Mouse (Mus musculus) layer of hippocampus, adult 2 months (tissue): ENCODE results near the gene Slc27a3. TPM values are rescaled to one million over a fixed set of nuclear protein-coding genes. Genes with fewer than 3 reads are reported as not detected.

ENCODE experiments used
- DNase-seq, 2 experiments: peaks; one replicate each; pipeline ENCODE4 v3.0.0; 2022; ENCODE audit warnings: low spot score in 2 of 2
- H3K27ac ChIP-seq: fragments of 200-600 bp; 2 replicates; pipeline ENCODE4 v1.8.1; 2022
- H3K4me3 ChIP-seq: fragments of 200-600 bp; 2 replicates; pipeline ENCODE4 v1.8.1; 2022; ENCODE audit warnings: mild to moderate bottlenecking
- CTCF ChIP-seq: fragments of 200-600 bp; conservative IDR thresholded peaks from 2 replicates; pipeline ENCODE4 v1.8.1; 2022; ENCODE audit warnings: antibody characterized with exemption, mild to moderate bottlenecking, moderate library complexity
- total RNA-seq, 2 experiments: library from RNA; stranded (reverse); gene quantifications; 2 replicates each; pipeline ENCODE4 v1.2.3; 2021

Gene Slc27a3
- total RNA-seq, 2 experiments from 2014 or later = 15.0 to 17.2 TPM

DNA sequence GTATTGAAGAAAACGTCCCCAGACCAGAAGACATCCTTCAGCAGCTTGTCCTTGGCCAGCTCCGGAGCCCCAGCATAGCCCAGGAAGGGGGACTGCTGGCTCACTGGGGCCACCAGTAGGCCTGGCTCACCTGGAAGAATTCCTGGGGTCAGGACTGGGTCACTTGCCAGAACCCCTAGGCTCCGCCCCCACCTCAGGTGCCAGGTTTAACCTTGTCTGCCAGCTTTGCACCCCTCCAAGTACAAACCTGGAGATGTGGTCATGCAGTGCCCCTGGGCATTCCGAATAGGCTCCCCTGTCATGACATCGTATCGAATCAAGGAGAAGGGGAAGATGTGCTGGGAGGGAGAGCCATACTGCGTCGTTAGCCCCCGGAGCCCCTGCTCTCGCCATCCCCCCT is 2.9 kb downstream of the Slc27a3 start:
- TF ChIP-seq CTCF = no peak
- Histone ChIP-seq H3K27ac (peak overlapping the region; percentile 84), H3K4me3 (peak overlapping the region; percentile 16; the same call in 1 of the 2 replicates)
- DNase-seq = no peak

DNA sequence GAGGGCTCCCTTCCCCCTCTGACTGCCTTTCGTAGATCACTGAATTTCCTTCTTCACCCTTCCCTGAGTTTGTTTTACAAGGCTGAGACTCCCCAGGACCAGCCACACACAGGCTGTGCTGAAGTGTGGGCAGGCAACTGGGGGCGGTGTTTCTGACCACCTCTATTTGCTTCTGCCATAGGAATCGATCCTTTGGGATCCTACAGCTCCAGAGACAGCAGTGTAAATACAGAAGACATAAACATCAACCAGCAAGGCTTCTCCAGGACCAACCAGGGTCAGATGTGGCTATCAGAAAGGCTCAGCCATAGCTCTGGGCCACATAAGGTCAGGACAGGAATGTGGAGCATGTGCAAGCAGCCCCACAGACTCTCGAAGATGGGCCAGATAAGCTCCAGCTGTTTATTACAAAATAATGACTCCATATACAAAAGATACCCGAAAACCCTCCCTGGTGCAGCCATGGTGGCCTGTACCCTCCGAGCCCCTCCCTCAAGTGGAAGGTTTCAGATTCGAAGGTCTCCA is 4.8 kb downstream of the Slc27a3 start:
- DNase-seq = no peak
- no peak for TF ChIP-seq CTCF
- Histone ChIP-seq H3K4me3 (no peak overlapping the region), H3K27ac (peak overlapping the region; percentile 71)

DNA sequence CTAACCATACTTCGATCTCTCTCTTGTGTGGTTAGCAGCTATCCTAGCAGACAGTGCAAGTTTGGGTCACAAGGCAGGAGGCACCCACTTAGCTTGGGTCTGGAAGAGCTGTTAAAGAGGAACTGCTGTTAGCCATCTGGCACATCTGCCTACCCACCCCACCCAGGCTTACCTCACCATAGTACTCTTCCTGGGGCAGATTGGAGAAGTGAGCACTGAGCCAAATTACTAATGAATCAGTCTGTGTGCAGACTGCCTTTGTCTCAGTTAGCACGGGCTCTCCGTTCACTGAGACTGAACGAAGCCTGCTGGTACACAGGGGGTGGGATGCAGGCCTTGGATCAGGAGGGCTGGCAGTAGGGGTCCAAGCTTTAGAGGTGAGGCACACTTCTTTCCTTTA is 6.0 kb downstream of the Slc27a3 start:
- no peak overlapping the region for H3K4me3 ChIP-seq
- TF ChIP-seq CTCF = no peak
- H3K27ac ChIP-seq = peak overlapping the region; percentile 71
- DNase-seq = peak; percentile 39 to 59

DNA sequence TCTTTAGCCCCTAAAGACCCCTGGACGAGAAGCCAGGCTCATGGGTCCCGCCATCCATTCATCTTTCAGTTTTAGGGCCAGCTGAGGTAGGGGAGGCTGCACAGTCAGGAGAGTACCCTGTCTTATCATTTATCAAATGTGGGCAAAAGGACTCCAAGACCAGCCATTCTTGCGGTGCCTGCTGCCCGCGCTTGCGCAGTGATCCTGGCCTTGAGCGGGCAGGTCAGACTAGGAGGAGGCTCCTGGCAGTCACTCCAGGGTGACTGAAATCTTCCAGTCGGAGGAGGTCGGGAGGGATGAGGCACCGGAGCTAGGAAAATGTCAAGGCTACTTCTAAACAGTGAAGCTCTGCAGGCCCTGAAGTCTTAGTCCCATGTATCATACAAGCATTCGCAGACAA is 8.0 kb downstream of the Slc27a3 start:
- Histone ChIP-seq H3K4me3 (no peak overlapping the region), H3K27ac (no peak overlapping the region)
- TF ChIP-seq CTCF = no peak
- DNase-seq = no peak

DNA sequence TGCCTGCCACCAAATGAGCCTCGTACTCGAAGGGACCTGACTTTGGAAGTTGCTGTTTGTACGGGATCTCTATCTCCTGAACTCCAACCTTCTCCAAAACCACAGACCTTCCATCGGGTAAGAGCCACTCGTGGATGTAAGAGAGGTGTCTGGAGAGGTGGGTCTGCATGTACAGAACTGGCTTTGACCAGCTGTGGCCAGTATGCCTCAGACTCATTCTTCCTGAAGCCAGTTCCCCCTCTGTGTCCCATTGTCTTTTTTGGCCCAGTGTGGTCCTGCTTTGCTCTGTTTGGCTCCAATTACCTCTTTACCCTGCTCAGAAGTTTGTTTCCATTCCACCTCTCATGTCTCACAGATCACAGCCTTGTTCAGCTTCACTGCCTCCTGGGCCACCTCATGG is 11.2 kb downstream of the Slc27a3 start:
- TF ChIP-seq CTCF = no peak
- no peak for DNase-seq
- H3K4me3 ChIP-seq = no peak overlapping the region
- no peak overlapping the region for H3K27ac ChIP-seq

DNA sequence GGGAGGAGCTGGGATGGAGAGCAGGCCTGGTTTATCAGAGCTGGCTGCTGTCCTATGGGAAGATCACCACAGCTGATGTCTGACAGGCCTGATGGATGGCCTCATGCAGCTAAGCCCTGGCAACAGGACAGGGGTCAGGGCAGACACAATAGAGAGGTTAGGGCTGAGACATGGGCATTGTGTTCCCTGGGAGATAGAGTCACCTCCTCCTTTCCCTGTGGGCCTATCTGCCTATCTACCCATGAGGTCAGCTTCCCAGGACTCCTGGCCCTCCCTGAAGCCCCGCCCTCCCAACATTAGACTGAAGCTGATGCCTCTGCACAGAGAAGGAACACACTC is 13.5 kb downstream of the Slc27a3 start:
- no peak overlapping the region for H3K27ac ChIP-seq
- DNase-seq = no peak
- no peak for TF ChIP-seq CTCF
- H3K4me3 ChIP-seq = no peak overlapping the region

DNA sequence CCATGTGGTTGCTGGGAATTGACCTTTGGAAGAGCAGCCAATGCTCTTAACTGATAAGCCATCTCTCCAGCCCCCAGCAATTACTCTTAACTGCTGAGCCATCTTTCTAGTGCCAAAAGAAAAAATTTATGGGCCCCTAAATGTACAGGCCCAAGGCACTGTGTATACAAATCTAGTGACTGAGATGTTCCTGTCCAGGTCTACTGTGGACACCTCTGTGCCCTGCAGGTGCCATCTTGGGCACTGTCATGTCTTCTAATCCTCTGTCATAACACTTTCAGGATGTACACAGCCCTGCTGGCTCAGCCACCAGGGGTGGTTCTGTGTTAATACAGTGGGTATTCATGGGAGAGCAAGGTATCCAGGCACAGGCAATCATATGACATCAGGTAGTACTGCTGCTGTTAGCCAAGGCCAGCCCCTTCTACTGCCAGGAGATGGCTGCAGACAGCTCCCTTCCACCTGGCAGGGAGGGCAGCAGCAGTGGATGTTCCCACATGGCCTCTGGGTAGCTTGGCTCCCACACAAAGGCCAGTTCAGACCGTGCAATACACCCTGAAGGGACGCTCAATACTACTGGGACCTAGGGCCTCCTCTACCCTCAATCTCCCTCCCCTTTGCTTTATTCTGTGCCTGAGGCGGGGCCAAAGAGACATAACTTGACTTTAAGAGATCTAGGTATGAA is 14.0 kb downstream of the Slc27a3 start:
- no peak for TF ChIP-seq CTCF
- Histone ChIP-seq H3K4me3 (no peak overlapping the region), H3K27ac (no peak overlapping the region)
- DNase-seq = no peak

DNA sequence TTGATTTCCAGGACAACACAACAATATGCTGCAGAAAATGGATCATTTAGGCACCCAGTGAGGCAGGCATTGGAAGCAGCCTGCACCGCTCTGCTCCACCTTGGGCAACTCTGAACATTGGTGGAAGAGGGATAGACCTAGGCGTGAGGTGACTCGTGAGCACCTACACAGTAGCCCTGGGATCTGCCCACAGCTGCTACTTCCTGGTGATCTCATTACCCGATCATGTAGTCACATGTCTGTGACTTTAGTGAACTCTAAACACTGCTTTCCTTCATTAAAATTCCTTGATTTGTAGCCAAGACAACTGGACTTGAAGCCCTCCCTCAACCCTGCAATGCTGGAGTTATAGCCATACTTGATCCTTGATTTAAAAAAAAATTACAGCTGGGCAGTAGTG is 15.4 kb downstream of the Slc27a3 start:
- no peak for TF ChIP-seq CTCF
- H3K4me3 ChIP-seq = no peak overlapping the region
- no peak overlapping the region for H3K27ac ChIP-seq

DNA sequence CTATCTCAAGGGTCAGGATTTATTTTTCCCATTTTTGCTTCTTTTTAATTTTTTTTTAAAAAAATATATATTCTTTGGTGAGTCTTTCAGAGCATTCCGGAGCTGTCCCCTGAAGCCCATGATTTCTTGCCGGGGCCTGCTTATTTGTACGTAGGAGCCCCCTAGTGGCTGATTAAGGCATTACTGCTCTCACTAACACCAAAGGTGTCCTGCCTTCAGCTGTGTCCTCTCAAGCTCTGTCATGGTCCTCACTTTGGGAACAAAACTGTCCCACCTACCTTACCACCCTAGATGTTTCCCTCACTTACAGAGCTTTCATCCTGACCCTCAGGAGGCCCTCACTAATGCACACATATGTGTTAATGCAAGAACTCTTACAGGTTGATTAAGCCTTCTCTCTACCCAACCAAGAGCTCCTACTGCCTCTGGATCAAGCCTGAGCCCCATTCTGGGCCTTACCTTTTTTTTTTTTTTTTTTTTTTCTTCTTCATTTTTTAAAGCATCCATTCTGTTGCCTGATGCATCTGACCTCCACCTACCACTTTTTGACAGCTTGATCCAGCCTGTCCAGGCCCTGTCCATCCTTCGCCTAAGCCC is 16.2 kb downstream of the Slc27a3 start:
- peak; percentile 96 for TF ChIP-seq CTCF
- H3K27ac ChIP-seq = no peak overlapping the region
- peak; percentile 72 to 91 for DNase-seq
- H3K4me3 ChIP-seq = no peak overlapping the region

More for the DNA sequence above, 15.4 kb downstream of the Slc27a3 start:
- DNase-seq = no peak

DNA sequence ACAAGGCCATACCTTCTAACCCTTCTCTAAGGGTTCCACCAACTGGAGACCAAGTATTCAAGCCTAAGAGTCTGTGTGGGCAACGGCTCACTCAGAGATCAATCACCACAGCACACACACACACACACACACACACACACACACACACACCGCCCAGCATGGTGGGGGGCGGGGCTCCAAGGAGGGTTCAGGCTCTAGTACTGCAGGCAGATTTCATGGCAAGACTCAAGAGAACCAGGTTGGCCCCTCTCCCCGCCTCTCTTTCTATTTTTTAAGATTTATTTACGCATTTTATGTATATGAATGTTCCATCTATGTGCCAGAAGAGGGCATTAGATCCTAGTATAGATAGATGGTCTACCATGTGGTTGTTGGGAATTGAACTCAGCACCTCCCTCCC is 16.9 kb downstream of the Slc27a3 start:
- no peak overlapping the region for H3K27ac ChIP-seq
- no peak for TF ChIP-seq CTCF
- no peak for DNase-seq
- H3K4me3 ChIP-seq = no peak overlapping the region

DNA sequence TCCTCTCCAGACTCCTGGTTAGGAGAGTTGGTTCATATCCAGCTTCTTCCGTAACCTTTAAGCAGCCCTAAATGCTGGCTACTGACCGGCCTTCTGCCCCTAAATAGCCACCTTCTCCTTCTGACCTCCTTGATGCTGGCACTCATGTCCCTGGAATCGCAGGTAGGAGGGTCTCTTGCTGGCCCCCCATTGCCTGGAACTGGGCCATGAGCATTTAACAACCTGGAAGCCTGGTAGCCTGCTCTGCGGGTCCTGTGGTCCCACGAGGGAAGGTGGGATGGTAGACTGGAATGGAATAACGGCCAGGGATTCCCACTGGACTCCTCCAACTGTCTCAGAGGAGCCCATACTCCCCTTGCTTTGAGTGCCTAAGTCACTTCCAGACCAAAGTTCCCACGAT is 17.9 kb downstream of the Slc27a3 start:
- no peak for TF ChIP-seq CTCF
- no peak overlapping the region for H3K4me3 ChIP-seq
- H3K27ac ChIP-seq = no peak overlapping the region
- no peak for DNase-seq

DNA sequence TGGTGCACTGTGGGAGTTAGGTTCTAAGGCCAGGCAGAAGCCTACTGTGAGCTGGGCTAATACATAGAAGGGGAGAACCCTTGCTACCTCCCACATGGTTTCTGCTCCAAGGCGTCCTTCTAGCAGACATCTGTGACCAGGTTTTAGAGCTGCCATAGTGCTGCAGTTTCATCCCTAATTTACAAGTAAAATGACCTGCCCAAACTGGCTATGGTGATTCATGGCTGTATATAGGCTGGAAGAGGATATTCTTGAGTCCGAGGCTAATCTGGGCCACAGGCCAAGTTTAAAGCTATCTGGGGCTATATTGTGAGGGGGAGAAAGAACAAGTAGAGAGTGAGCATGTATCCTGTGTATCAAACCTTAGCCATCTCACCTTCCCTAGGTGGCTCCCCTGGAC is 20.7 kb downstream of the Slc27a3 start:
- Histone ChIP-seq H3K4me3 (no peak overlapping the region), H3K27ac (peak overlapping the region; percentile 36)
- TF ChIP-seq CTCF = no peak
- no peak for DNase-seq

DNA sequence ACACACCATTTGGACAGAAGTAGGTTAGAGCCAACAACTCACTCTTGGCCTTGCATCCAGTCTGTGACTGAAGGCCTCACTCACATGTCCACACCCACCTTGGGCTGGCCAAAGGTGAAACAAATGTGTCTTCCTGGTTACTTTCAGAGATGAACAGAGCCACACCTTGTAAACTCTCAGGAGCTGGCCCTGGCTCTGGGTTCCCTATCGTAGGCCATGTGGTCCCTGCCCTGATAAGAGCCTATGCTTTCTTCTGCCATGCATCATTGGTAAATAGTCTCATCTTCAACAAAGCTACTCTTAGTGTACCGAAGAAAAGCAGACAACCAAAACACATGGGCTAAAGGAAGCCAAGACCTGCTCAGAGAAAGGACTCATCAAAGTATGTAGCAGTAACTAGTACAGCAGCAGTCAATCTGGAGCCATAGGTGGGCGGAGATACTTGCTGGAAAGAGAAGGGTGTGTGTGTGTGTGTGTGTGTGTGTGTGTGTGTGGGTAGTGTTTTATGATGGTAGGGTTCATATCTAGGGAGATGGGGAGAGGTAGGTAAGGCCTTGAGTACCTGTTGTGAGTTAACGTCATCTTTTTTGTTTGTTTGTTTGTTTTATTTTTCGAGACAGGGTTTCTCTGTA is 22.6 kb downstream of the Slc27a3 start:
- Histone ChIP-seq H3K27ac (no peak overlapping the region), H3K4me3 (no peak overlapping the region)
- no peak for TF ChIP-seq CTCF
- DNase-seq = no peak

DNA sequence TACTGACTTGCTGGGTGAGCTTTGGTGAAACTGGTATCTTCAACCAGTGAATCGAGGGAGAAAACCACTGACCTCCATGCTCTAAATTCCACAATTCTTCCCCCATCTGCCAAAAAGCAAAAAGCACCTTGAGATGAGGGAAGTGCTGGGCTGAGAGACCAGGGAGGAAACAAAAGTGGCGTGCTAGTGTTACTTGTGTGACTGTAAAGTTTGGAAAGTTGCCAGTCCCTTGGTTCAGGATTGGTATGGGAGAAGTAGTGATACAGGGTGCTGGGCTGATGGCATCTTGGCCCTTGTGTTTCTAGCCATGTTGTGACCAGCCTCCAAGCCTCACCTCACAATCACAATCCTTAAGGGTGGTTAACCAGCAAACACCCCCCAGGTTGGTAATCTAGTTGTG is 27.4 kb downstream of the Slc27a3 start:
- no peak for TF ChIP-seq CTCF

More for the DNA sequence above, 27.4 kb downstream of the Slc27a3 start:
- Histone ChIP-seq H3K4me3 (no peak overlapping the region), H3K27ac (no peak overlapping the region)
- DNase-seq = no peak
